Mouse (Mus musculus) testis, postnatal 14 days (tissue): Measurements from ENCODE around the gene Hist1h2bh.
A peak's percentile ranks its signal among the peaks of the same experiment; 100 is the strongest.

Experiments used
- DNase-seq: peaks from one replicate; pipeline ENCODE4 v3.0.0; 2021; ENCODE audit warnings: low spot score

Hist1h2bh gene

DNA sequence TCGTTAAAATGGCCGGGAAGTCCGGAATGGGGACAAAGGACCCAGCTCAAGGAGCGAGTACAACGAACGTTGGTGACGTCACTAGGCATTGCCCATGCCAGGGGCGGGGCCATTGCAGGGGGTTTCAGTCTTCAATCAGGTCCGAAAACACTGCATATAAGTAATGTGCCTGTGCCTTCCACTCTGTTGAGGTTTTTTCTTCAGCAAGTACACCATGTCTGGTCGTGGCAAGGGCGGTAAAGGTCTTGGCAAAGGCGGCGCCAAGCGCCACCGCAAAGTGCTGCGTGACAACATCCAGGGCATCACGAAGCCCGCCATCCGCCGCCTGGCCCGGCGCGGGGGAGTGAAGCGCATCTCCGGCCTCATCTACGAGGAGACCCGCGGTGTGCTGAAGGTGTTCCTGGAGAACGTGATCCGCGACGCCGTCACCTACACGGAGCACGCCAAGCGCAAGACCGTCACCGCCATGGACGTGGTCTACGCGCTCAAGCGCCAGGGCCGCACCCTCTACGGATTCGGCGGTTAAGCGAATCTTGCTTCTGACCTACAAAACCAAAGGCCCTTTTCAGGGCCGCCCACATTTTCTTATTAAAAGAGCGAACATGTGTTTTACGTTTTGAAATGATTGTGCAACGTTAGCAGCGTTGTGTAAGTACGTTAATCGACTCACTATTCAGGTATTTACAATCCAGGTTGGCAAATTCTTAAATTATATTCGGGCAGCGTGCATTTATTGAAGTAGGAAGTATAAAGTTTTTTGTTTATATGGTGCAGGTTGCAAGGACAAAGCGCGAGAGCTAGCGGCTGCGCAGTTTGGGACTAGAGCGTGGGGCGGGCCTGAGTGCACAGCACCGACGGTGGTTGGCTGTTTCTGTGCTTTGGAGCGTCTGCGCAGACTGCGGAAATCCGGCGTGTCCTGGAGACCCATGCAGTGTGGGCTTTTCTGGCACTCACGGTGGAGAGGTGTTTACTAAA lies 12.0 kb downstream of the Hist1h2bh start, which contains the start of gene Hist1h4h:
Hist1h4h (plus strand) TSS at position 150 of the 975 bp plus-strand sequence.
- DNase-seq = peak; percentile 99

DNA sequence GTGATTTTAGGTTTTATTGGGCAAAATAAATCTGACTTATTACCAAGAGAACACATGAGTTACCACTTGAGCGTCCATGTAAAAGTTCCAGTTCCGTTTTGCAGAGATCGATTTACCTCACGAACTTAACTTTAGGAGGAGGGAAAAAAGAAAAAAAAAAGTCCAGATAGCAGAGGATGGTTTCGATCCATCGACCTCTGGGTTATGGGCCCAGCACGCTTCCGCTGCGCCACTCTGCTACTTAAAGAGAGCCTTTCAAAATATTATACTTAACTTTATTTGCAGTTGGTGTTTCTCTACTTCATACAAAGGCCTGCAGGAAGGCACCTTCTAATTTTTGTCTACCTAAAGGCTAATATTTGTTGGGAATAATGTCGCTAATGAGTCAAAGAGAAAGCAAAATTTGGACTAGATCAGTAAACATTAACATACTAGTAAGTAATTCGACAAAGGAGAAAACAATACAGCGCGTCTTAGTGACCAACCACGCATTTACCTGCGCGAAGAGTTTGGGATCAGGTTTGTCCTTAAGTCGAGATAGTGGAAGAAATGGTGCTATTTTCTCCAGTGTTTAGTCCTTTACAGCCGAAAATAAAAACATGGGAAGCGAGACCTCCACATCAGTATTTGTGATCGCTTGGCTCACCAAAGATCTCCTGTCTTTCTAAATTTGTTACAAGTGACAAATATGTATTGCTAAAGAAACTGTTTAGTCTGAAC lies 12.9 kb downstream of the Hist1h2bh start:
- DNase-seq = peak; percentile 56

DNA sequence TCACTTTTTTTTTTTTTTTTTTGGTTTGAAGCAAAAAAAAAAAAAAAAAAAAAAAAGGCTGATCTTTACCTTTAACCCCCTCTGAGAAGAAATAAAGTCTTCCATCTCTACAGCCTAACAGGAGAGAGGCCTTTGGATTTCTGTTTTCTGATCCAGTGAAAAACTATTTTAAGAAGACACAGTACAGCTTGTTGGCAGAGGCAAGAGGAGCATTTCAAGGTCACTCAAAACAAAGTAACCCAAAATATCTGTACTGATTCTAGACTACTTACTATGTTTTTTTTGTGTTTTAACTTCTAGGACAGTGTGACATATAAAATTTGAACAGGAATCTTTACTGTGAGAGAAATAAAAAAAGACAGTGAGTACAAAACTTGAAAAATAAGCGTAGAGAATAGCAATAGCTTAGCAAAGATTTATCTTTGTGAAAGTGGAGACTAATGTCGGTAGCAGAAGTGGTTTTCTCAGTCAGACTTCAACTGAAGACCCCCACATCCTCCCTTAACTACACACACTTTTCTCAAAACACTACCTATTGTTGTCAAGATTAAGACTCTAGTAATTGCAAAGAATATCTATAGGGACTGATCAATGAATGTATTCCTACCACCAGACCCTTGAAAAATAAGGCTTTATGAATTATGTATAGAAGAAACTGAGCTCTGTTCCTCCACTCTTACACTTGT lies 13.6 kb downstream of the Hist1h2bh start:
- no peak for DNase-seq

GRCm38 (mm10) chr13:23529005-23529404 lies 14.2 kb downstream of the Hist1h2bh start:
- DNase-seq = no peak

DNA sequence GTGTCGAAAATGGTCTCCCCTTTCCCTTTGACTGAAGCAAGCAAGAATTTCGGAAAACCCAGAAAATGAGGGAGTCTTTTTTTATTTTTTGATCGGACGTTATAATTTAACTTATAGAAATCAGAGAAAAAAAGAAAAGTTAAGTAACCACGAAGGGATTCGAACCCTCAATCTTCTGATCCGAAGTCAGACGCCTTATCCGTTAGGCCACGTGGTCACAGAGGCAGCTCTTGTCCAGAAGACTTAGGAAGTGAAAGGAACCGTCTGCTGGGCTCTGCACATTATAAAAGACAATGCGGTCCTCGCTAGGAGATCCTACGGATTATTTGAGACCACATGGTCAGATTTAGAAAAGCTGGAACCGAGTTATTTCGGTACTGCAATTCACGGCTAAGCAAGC lies 16.9 kb downstream of the Hist1h2bh start:
- peak; percentile 81 for DNase-seq

GRCm38 (mm10) chr13:23525901-23526300 lies 17.3 kb downstream of the Hist1h2bh start:
- DNase-seq = no peak

GRCm38 (mm10) chr13:23524654-23525053 lies 18.5 kb downstream of the Hist1h2bh start:
- DNase-seq = peak; percentile 66

DNA sequence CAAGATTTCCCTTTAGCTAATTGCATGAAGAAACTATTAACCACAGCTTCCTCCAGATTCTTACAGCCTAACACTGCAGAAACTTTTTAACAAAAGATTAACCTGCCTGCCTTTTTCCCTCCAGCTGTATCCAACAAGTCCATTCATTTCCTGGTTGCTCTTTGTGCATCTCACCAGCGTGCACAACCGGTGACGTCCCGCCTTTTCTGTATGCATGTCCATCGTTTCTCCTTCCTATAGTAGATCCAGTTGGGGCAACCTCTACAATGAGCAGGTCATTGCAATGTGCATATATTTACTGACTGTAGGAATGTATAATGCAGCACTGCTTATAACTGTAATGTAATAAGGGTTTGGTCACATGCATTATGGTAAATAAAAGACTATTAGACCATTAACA lies 19.2 kb downstream of the Hist1h2bh start:
- no peak for DNase-seq

GRCm38 (mm10) chr13:23521703-23522102 lies 21.5 kb downstream of the Hist1h2bh start:
- DNase-seq = peak; percentile 77

DNA sequence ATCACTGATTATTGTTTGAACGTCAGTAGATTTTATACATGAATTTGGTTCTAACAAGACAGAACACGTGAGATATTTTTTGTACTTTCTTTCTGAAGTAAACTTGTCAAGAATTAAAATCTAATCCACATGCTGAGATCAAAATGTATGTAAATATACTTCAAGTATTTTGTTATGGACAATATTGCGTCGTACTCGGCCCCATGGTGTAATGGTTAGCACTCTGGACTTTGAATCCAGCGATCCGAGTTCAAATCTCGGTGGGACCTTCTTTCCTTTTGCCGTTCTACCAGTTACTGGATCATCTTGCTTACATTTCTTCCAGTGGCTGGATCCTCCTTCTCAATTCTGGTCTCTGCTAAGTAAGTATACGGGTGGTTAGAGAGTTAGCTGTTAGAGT lies 23.8 kb downstream of the Hist1h2bh start:
- DNase-seq = peak; percentile 68

GRCm38 (mm10) chr13:23518885-23519284 lies 24.3 kb downstream of the Hist1h2bh start:
- peak; percentile 62 for DNase-seq

DNA sequence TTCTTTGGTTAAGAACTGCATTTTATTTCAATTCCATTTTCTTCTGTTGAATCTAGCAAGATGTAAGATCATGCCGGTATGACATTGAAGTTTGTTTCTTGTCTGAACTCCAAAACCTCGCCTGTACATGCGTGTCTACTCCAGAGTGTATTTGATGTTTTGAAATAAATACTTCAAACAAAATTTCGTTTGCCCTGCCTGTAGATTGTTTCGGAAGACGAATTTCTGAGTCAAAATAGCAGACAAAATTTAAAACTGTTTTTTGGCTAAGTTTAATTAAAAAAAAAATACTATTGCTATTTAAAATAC lies 24.9 kb downstream of the Hist1h2bh start:
- no peak for DNase-seq

DNA sequence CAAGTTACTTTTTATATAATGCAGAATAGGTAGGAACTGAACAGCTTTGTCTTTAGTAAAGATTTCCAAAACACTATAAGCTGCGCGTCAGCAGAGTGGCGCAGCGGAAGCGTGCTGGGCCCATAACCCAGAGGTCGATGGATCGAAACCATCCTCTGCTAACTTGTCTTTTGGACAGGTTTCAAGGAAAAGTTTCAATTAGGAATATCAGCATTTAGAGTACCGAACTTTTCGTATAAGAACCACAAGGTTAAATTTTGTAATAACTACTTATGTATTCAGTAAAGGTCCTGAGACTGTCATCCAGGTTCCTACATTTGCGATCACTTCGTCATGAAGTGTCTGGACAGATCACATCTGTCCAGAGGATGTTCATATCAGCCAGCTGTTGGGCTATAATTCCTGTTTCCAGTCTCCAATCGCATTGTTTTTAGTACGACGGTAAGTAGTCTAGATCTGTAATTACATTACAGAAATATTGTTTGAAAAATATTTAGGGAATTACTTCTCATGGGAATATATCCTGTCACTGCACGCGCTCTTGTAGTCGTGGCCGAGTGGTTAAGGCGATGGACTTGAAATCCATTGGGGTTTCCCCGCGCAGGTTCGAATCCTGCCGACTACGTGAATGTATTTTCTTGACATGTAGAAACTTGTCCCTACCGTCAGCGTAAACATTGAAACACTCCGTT lies 25.4 kb downstream of the Hist1h2bh start:
- DNase-seq = peak; percentile 83

DNA sequence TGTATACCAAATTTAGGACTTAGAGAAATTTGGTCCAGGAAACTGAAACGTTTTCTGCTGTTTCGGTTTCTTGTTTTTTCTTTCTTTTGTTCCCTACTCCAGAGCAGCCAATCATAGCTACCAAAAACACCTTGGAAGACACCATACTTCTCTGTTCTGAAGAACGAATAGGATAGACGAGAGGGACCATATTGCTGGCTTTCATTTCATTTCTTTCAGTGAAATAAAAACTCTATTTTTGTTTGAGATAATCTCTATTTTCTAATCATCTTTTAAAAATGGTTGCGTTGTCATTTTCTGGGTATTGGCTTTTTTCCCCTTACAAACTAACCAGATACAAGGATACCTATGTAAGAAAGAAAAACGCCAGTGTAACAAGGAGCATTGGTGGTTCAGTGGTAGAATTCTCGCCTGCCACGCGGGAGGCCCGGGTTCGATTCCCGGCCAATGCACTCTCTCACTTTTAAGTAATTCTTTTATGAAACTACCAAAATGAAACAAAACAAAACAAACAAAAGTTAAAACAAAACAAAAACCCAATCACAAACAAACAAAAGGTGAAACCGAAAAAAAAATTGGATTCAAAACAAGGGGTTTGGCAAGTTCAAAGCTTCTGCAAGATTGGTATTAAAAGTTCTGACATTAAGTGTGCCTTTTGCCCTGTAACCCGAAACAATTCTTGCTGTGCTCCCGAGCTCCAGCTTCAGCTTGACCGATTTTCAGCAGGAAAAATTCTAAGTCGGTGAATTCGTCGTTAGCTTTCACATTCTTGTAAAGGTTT lies 26.2 kb downstream of the Hist1h2bh start:
- no peak for DNase-seq

DNA sequence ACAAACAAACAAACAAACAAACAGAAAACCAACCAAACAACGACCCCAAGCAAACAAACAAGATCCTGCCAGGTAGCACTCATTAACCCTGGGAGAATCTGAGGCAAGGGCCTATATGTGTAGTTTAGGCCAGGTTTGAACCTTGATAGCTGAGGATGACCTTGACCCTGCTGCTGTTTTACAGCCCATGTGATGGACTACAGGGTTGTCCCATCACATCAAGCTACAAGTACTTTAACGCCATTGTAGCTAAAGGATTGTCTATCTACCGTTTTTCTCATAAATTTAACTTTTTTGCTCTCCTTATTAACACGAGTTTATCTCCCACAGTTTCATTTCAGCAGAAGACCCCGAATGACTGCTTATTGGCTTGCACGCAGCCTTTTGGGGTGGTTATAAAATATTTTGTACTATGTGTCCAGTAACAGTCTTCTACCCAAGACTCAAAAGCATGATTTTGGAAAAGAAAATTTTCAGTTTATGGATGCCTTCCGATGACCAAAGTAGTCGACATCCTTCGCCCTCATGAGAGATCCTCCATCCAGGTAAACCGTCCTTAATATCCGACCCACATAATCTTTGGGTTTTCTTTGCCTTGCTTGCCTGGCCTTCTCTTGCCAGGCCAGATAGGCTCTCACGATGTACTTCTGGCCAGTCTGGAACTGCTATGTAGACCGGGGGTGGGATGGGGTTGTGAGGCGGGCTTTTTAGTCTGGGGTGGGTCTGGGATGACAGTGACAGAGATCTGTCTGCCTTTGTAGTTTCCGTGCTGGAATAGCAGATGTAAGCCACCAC lies 27.2 kb downstream of the Hist1h2bh start:
- DNase-seq = no peak

DNA sequence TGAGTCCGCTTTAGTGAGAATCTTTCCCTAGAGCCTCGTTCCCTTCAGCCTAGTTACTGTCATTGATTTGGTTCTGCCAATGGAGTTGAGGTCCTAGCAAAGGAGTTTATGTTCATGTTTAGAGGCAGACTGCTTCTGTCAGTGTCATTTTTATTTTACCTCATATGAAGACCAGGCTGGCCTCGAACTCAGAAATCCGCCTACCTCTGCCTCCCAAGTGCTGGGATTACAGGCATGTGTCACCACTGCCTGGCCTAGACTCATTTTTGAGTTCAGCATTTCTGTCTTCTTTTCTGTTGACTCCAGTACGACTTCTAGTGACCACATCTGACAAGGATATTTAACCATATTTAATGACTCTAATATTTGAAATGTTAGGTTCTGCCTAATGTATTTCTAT lies 27.9 kb downstream of the Hist1h2bh start:
- no peak for DNase-seq

- DNase-seq = no peak
Observed at GRCm38 (mm10) chr13:23513517-23513916, 29.7 kb downstream of the Hist1h2bh start.

DNA sequence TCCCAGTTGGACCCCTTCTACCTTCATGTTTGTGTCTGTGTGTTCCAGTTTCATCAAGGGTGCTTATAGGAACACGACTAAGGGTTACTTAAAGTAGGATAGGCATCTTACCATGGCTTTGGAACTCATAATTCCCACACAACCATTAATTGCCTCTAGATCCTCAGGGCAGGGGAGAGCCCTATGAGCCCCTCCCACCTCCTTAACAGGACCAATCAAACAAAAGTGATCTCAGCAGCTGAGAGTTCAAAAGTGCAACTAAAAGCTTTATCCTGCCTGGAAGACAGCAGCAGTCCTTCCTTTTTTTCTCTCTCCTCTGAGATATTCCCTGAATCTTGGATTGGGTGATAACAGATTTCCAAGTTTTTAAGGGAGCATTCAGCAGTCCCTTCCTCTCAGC lies 33.1 kb downstream of the Hist1h2bh start:
- no peak for DNase-seq

DNA sequence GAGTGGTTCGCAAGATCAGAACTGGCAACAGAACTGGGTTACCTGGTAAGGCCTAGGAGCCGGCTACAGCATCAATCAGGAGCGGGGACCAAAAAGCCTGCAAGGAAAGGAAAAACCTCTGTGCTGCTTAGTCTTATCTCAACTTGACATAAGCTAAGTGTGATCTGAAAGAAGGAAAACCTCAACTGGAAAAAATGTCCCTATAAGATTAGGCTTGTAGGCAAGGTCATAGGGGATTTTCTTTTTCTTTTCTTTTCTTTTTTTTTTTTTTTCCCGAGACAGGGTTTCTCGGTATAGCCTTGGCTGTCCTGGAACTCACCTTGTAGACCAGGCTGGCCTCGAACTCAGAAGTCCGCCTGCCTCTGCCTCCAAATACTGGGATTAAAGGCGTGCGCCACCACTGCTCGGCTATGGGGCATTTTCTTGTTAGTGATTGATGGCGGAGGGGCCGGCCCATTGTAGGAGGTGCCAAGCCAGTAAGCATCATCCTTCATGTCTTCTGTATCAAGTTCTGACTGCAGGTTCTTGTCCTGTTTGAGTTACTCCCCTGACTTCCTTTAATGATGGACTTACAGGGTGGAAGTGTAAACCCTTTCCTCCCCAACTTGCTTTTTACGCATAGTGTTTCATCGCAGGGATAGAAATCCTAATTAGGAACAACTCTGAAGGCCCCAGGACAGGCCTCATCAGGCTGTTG lies 36.2 kb downstream of the Hist1h2bh start:
- peak; percentile 33 for DNase-seq

DNA sequence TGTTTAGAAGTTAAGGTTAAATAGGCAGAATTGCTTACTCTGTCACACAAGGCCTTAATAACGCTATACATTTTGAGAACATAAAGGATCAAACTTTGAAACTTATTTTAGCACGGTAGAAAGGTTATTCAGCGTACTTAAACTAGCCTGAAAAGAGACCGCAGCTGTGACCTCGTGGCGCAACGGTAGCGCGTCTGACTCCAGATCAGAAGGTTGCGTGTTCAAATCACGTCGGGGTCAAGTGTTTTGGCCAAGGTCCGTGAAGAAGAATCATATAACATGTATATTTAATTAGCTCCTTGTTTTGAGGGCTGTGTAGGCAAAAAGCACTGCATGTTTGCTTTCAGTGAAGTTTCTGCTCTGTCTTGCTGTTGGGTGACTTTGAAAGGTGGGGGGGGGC lies 36.8 kb downstream of the Hist1h2bh start:
- no peak for DNase-seq
